Mouse (Mus musculus) heart, embryonic 11.5 days (tissue): Measurements from ENCODE around the gene Mroh2a. TPM values are rescaled to one million over a fixed set of nuclear protein-coding genes. Genes with fewer than 3 reads are reported as not detected.

ENCODE experiments used
- polyA plus RNA-seq: library from polyadenylated mRNA; unstranded; fragments of >200 nt; fragmentation: Nextera tagmentation; extraction: Ambion mirVana; gene quantifications from 2 replicates; pipeline ENCODE4 v1.2.1, GENCODE M21; 2014

Gene Mroh2a
- polyA plus RNA-seq, 1 experiment from 2014 or later: 1.1 TPM

Other genes starting within 250 kb of the Mroh2a start
- gene Usp40, start 218.4 kb upstream of the Mroh2a start, polyA plus RNA-seq: 28.5 and 28.8 TPM in 2 replicates
- gene Ugt1a10, start 171.6 kb upstream of the Mroh2a start, polyA plus RNA-seq: not detected in 2 replicates
- gene Ugt1a9, start 156.2 kb upstream of the Mroh2a start, polyA plus RNA-seq: not detected in 2 replicates
- not detected in 2 replicates for gene Ugt1a8, start 139.2 kb upstream of the Mroh2a start, polyA plus RNA-seq
- gene Ugt1a7c, start 131.9 kb upstream of the Mroh2a start, polyA plus RNA-seq: 0.39 and 0.55 TPM in 2 replicates
- gene Ugt1a6b, start 123.7 kb upstream of the Mroh2a start, polyA plus RNA-seq: not detected in 2 replicates
- not detected in 2 replicates for gene Ugt1a6a, start 92.2 kb upstream of the Mroh2a start, polyA plus RNA-seq
- gene Ugt1a5, start 61.0 kb upstream of the Mroh2a start, polyA plus RNA-seq: not detected in 2 replicates
- not detected in 2 replicates for gene Ugt1a2, start 26.4 kb upstream of the Mroh2a start, polyA plus RNA-seq
- 9.6 and 10.4 TPM in 2 replicates for gene Dnajb3, start 21.2 kb upstream of the Mroh2a start, polyA plus RNA-seq
- gene Ugt1a1, start 15.0 kb upstream of the Mroh2a start, polyA plus RNA-seq: not detected in 2 replicates
- 117 and 118 TPM in 2 replicates for gene Hjurp, start 50.6 kb downstream of the Mroh2a start, polyA plus RNA-seq
- gene Trpm8, start 50.7 kb downstream of the Mroh2a start, polyA plus RNA-seq: 0.10 TPM in 1 of 2 replicates, not detected in the other
- 0.66 and 1.6 TPM in 2 replicates for gene Spp2, start 180.0 kb downstream of the Mroh2a start, polyA plus RNA-seq